Mouse (Mus musculus) leukemia stem cell, adult 10-12 weeks (primary cell): ENCODE results near the gene Vmn1r30. TPM values are rescaled to one million over a fixed set of nuclear protein-coding genes. Genes with fewer than 3 reads are reported as not detected.

Source experiments
- polyA plus RNA-seq: library from polyadenylated mRNA; stranded (reverse); fragments of >175 nt; gene quantifications from 2 replicates; pipeline ENCODE4 v1.2.3, GENCODE M21; 2012; ENCODE audit warnings: low replicate concordance

The Vmn1r30 gene
- polyA plus RNA-seq = not detected in 2 replicates

DNA sequence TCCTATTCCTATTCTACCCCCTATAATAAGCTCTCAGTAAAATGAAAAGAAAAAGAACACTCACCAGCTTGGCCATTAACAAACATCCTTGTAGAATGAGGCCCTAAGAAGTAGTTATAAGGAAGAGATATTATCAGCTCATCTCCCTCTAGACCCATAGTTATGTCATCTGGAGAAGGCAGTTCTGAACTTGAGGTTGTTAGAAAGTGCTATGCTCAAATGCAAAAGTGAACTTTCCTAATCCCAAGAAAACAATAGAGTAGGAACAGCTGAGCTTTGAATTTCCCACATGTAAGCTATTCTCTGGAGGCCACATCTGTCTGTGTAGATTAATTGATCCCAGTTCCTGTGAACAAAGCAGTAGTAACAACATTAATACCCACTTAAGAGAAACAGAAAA is at the start of gene Vmn1r30:
Gene Vmn1r30, minus strand, starts transcription at position 101 of the 400 bp plus-strand sequence.

DNA sequence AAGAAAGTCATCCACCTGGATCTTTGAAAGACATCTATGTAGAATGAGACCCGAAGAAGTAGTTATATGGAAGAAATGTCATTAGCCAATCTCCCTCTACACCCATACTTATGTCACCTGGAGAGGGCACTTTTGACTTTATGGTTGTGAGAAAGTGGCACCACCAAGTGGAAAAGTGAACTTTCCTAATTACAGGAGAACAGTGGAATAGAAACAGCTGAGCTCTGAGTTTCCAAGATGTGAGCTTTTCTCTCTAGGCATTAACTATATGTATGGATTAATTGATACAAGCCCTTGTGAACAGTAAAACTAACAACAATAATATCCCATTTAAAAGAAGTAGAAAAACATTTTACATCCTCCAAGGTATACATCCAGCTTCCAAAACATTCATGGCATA is 32.0 kb upstream of the Vmn1r30 start, which contains the start of gene Vmn1r31:
Gene Vmn1r31, minus strand, starts transcription at position 101 of the 400 bp plus-strand sequence.

Other genes with a start within 250 kb of the Vmn1r30 start
- gene Vmn1r27, start 224.6 kb downstream of the Vmn1r30 start, polyA plus RNA-seq = not detected in 2 replicates
- gene Vmn1r28, start 181.3 kb downstream of the Vmn1r30 start, polyA plus RNA-seq = not detected in 2 replicates
- gene Vmn1r29, start 141.8 kb downstream of the Vmn1r30 start, polyA plus RNA-seq = 0.08 TPM in 1 of 2 replicates, not detected in the other
- not detected in 2 replicates for gene Vmn1r31, start 31.9 kb upstream of the Vmn1r30 start, polyA plus RNA-seq
- 1.8 and 13.2 TPM in 2 replicates for gene Abcg2, start 141.1 kb upstream of the Vmn1r30 start, polyA plus RNA-seq